Mouse (Mus musculus): ENCODE results near the gene Gm28044. TPM values are rescaled to one million over a fixed set of nuclear protein-coding genes. Genes with fewer than 3 reads are reported as not detected.
A peak's percentile ranks its signal among the peaks of the same experiment; 100 is the strongest.

The Gm28044 gene
- polyA plus RNA-seq, 2 experiments: not detected

DNA sequence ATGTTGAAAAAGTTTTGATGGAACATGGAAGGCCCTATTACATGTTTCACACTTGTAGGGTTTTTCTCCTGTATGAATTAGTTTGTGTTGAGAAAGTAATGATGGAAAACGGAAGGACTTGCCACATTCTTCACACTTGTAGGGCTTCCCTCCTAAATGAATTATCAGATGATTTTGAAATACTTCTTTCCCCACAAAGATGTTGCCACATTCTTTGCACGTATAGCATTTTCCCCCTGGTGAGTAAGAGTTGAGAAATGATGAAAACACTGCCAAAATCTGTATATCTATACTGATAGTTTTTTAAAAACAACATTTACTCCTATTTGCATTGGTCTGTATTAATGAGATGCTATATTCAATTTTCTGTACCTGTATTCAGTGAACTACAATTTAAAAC lies 16.9 kb downstream of the Gm28044 start:
- DNase-seq (ENCODE audit: low read depth in 3 of 3, low spot score in 3 of 3) (no peak), ATAC-seq (ENCODE audit: insufficient read depth) (no peak)
- H3K27me3 ChIP-seq (ENCODE audit: control insufficient read depth, insufficient read depth, low read length): no peaks in the 10 kb centered on the region
- WGBS (ENCODE audit: insufficient replicate concordance): 67% methylated on average over 2 of the region's 2 CpGs
- no peak for TF ChIP-seq CTCF (IDR thresholded peaks at IDR 0.05; ENCODE audit: low read depth)
- no peak for TF ChIP-seq EP300 (IDR thresholded peaks at IDR 0.05; ENCODE audit: low read depth)
- no peak overlapping the region for H3K27ac ChIP-seq
- H3K4me3 ChIP-seq (ENCODE audit: insufficient read depth in 1 of 2, low read depth in 2 of 2, low read length in 2 of 2): no peak overlapping the region
- H3K36me3 ChIP-seq (replicated peaks; ENCODE audit: control insufficient read depth, insufficient read depth, low read depth): no peaks in the 10 kb centered on the region; the same call in none of the 2 replicates
- H3K4me2 ChIP-seq (ENCODE audit: low read depth): no peak overlapping the region
- no peaks in the 10 kb centered on the region for H3K9me3 ChIP-seq (ENCODE audit: control insufficient read depth, low read length)
- H3K4me1 ChIP-seq (replicated peaks; ENCODE audit: control insufficient read depth in 2 of 2, insufficient read depth in 2 of 2, low read length in 1 of 2): no peaks in the 10 kb centered on the region
- H3K9ac ChIP-seq (replicated peaks): no peak overlapping the region

DNA sequence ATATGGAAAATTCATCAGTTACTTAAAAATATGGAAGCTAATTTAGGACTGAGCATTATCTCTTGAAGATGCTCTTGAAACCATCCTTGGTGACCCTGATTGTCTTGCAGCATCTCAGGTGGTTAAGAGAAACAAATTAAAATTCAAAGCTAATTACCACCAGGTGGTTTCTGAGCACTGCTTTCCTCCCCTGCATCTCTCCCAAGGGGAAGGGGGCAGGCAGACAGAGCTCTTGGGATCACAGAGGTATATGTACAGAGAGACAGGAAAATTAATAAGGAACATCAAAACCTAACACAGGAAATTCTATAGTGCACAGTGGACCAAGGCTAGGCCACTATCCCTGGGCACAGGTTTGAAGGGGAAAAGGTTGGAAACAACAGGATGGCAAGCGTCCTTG lies 27.5 kb downstream of the Gm28044 start:
- 45% methylated on average over 1 of the region's 1 CpGs for WGBS (ENCODE audit: insufficient replicate concordance)
- no peaks in the 10 kb centered on the region for H3K27me3 ChIP-seq (ENCODE audit: control insufficient read depth, insufficient read depth, low read length)
- H3K4me1 ChIP-seq (replicated peaks; ENCODE audit: control insufficient read depth in 2 of 2, insufficient read depth in 2 of 2, low read length in 1 of 2): 0 out of 4 replicates have a peak, but pooled peaks cover 0 to 6% of the 10 kb centered on the region in 2 experiments
- H3K9ac ChIP-seq (replicated peaks): peak overlapping the region; percentile 74
- ATAC-seq (ENCODE audit: insufficient read depth) (0 out of 2 replicates have a peak, but pooled peaks have one; percentile 20), DNase-seq (ENCODE audit: low read depth in 3 of 3, low spot score in 3 of 3) (no peak)
- H3K4me3 ChIP-seq (ENCODE audit: insufficient read depth in 1 of 2, low read depth in 2 of 2, low read length in 2 of 2): peak overlapping the region; percentile 55 to 95; a peak in 3 of 4 replicates
- no peak overlapping the region for H3K27ac ChIP-seq
- H3K4me2 ChIP-seq (ENCODE audit: low read depth): peak overlapping the region; percentile 57
- no peaks in the 10 kb centered on the region for H3K36me3 ChIP-seq (replicated peaks; ENCODE audit: control insufficient read depth, insufficient read depth, low read depth)
- TF ChIP-seq CTCF (IDR thresholded peaks at IDR 0.05; ENCODE audit: low read depth) (no peak), EP300 (IDR thresholded peaks at IDR 0.05; ENCODE audit: low read depth) (no peak)
- no peaks in the 10 kb centered on the region for H3K9me3 ChIP-seq (ENCODE audit: control insufficient read depth, low read length)

DNA sequence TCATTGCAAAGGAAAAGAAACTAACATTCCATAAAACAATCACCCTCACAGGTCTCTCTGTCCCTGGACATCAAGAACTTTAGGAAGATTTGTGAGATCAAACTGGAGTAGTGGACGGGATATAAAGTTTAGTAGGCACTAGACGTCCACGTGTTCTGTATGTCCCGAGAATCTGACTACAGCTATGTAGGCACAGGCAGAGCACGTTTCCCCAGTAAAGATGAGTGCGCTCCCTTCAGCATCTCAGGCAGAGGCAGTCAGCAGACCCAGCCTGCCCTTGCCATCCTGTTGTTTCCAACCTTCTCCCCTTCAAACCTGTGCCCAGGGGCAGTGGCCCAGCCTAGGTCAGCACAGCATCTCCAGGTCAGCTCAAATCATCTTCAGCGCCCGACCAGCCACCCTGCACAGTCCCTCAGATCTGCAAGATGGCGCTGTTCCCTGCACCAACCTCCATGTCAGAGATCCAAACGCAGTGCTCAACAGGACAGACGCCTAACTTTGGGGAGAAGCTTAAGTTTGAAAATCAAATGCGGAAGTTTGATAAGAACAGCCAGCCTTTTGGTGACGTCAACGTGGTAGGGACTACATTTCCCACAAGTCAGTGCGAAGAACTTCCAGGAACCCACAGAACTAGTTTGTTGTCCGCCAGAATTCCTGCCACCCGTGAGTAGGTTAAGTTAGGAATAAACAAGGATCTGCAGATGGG lies 28.2 kb downstream of the Gm28044 start, which contains the start of gene Zfp595:
TSS of gene Zfp595 (minus strand) at position 552 of the 706 bp plus-strand sequence.
- Histone ChIP-seq H3K27me3 (ENCODE audit: control insufficient read depth, insufficient read depth, low read length) (no peaks in the 10 kb centered on the region), H3K9ac (replicated peaks) (peak within 1 kb of the TSS; percentile 74), H3K36me3 (replicated peaks; ENCODE audit: control insufficient read depth, insufficient read depth, low read depth) (no peaks in the 10 kb centered on the region), H3K27ac (no peak within 1 kb of the TSS), H3K9me3 (ENCODE audit: control insufficient read depth, low read length) (no peaks in the 10 kb centered on the region), H3K4me2 (ENCODE audit: low read depth) (peak within 1 kb of the TSS; percentile 57), H3K4me3 (ENCODE audit: insufficient read depth in 1 of 2, low read depth in 2 of 2, low read length in 2 of 2) (peak within 1 kb of the TSS; percentile 55 to 95), H3K4me1 (replicated peaks; ENCODE audit: control insufficient read depth in 2 of 2, insufficient read depth in 2 of 2, low read length in 1 of 2) (0 out of 4 replicates have a peak, but pooled peaks cover 0 to 6% of the 10 kb centered on the region in 2 experiments)
- peak; percentile 79 to 89 (median 80) for DNase-seq (ENCODE audit: low read depth in 3 of 3, low spot score in 3 of 3)
- ATAC-seq (ENCODE audit: insufficient read depth): peak; percentile 92
- TF ChIP-seq EP300 (IDR thresholded peaks at IDR 0.05; ENCODE audit: low read depth): no peak
- TF ChIP-seq CTCF (IDR thresholded peaks at IDR 0.05; ENCODE audit: low read depth): peak; percentile 79
- WGBS (ENCODE audit: insufficient replicate concordance): 15% methylated on average over 17 of the region's 17 CpGs

DNA sequence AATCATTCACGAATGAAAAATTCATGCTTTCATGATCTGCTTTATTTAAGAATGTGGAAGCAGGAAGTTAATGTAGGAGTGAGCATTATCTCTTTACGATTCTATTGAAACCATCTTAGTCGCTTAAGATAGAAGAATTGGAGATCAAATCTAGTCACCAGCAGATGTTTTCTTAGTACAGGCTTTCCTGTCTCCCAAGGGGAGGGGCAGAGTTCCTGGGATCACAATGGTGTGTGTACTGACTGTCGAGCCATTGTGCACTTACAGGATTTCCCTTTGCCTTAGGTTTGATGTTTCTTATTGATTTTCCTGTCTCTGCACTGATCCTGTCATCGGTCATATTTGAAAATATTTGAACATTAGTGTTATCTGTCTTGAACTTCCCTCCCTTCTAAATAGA lies 53.6 kb downstream of the Gm28044 start:
- 24% methylated on average over 5 of the region's 5 CpGs for WGBS (ENCODE audit: insufficient replicate concordance)
- Histone ChIP-seq H3K4me2 (ENCODE audit: low read depth) (peak overlapping the region; percentile 82), H3K4me3 (ENCODE audit: insufficient read depth in 1 of 2, low read depth in 2 of 2, low read length in 2 of 2) (peak overlapping the region; percentile 74 to 75), H3K27ac (no peak overlapping the region), H3K4me1 (replicated peaks; ENCODE audit: control insufficient read depth in 2 of 2, insufficient read depth in 2 of 2, low read length in 1 of 2) (peaks cover 4 to 5% of the 10 kb centered on the region in 2 experiments; a peak in 1 of 4 replicates), H3K36me3 (replicated peaks; ENCODE audit: control insufficient read depth, insufficient read depth, low read depth) (no peaks in the 10 kb centered on the region), H3K9ac (replicated peaks) (peak overlapping the region; percentile 71; the same call in 1 of the 2 replicates), H3K9me3 (ENCODE audit: control insufficient read depth, low read length) (no peaks in the 10 kb centered on the region), H3K27me3 (ENCODE audit: control insufficient read depth, insufficient read depth, low read length) (no peaks in the 10 kb centered on the region)
- DNase-seq (ENCODE audit: low read depth in 3 of 3, low spot score in 3 of 3) (no peak), ATAC-seq (ENCODE audit: insufficient read depth) (peak; percentile 32; the same call in 1 of the 2 replicates)
- TF ChIP-seq EP300 (IDR thresholded peaks at IDR 0.05; ENCODE audit: low read depth): no peak
- TF ChIP-seq CTCF (IDR thresholded peaks at IDR 0.05; ENCODE audit: low read depth): no peak
